Mouse (Mus musculus) lung, postnatal 0 days (tissue): ENCODE data around the gene Aff1. TPM values are rescaled to one million over a fixed set of nuclear protein-coding genes. Genes with fewer than 3 reads are reported as not detected.
A peak's percentile ranks its signal among the peaks of the same experiment; 100 is the strongest.

Source experiments
- ATAC-seq: fragments of 200-750 bp; cut with Nextera tagmentation; 2 replicates; pipeline ENCODE4 v1.8.0; 2017; ENCODE audit warnings: moderate library complexity
- DNase-seq: peaks from one replicate; pipeline ENCODE4 v3.0.0-alpha.2; 2016; ENCODE audit warnings: low spot score
- H3K27ac ChIP-seq: fragments of 300-500 bp; sonication (generic); 2 replicates; pipeline ENCODE4 v1.5.1; 2014; ENCODE audit warnings: antibody characterized with exemption, mild to moderate bottlenecking, low read length, mixed read lengths
- H3K27me3 ChIP-seq: fragments of 300-500 bp; sonication (generic); replicated peaks from 2 replicates; pipeline ENCODE4 v1.6.1; 2014; ENCODE audit warnings: low read length, mixed read lengths; ENCODE audit not compliant: insufficient read depth
- H3K36me3 ChIP-seq: fragments of 300-500 bp; sonication (generic); 2 replicates; pipeline ENCODE4 v1.6.1; 2014; ENCODE audit warnings: low read length, mixed read lengths; ENCODE audit not compliant: insufficient read depth
- H3K4me1 ChIP-seq: fragments of 300-500 bp; sonication (generic); 2 replicates; pipeline ENCODE4 v1.6.1; 2014; ENCODE audit warnings: antibody characterized with exemption, low read depth, low read length, mixed read lengths; ENCODE audit not compliant: insufficient read depth
- H3K4me2 ChIP-seq: fragments of 300-500 bp; sonication (generic); replicated peaks from 2 replicates; pipeline ENCODE4 v1.6.1; 2014; ENCODE audit warnings: low read depth, mild to moderate bottlenecking, low read length, moderate library complexity, mixed read lengths
- H3K4me3 ChIP-seq: fragments of 300-500 bp; sonication (generic); 2 replicates; pipeline ENCODE4 v1.5.1; 2014; ENCODE audit warnings: low read depth, low read length
- H3K9ac ChIP-seq: fragments of 300-500 bp; sonication (generic); replicated peaks from 2 replicates; pipeline ENCODE4 v1.6.1; 2014; ENCODE audit warnings: low read depth, mild to moderate bottlenecking
- H3K9me3 ChIP-seq: fragments of 300-500 bp; sonication (generic); 2 replicates; pipeline ENCODE4 v1.6.1; 2016; ENCODE audit warnings: low read length, mixed read lengths
- CTCF ChIP-seq: IDR thresholded peaks from 2 replicates; pipeline ENCODE4 v1.5.1; 2016; ENCODE audit warnings: antibody characterized with exemption, mild to moderate bottlenecking
- EP300 ChIP-seq: IDR thresholded peaks from 2 replicates; pipeline ENCODE4 v1.6.1; 2016; ENCODE audit warnings: antibody characterized with exemption, mild to moderate bottlenecking, control low read depth
- WGBS: fragments of 180-500 bp; shearing (Covaris S2); extraction: QIAGEN DNeasy Blood & Tissue Kit; methylation state at CpG from one replicate; pipeline ENCODE4 v1.1.7; 2014; 5-methylcytosine and 5-hydroxymethylcytosine counted together
- polyA plus RNA-seq: library from polyadenylated mRNA; unstranded; fragments of >200 nt; fragmentation: Nextera tagmentation; extraction: Ambion mirVana; gene quantifications from 2 replicates; pipeline ENCODE4 v1.2.1, GENCODE M21; 2015

Gene Aff1
- polyA plus RNA-seq, 1 experiment from 2014 or later = 9.4 TPM

- DNase-seq (peak; percentile 95), ATAC-seq (peak; percentile 95)
- H3K27me3 ChIP-seq = no peaks in the 10 kb centered on the region
- 2% methylated on average over 64 of the region's 86 CpGs for WGBS
- H3K4me2 ChIP-seq = peak overlapping the region; percentile 58
- TF ChIP-seq CTCF (peak; percentile 20; the same call in 1 of the 2 replicates), EP300 (no peak)
- H3K36me3 ChIP-seq = no peaks in the 10 kb centered on the region
- H3K27ac ChIP-seq = peak overlapping the region; percentile 99
- peaks cover 13% of the 10 kb centered on the region for H3K4me1 ChIP-seq
- H3K4me3 ChIP-seq = peak overlapping the region; percentile 78
- peak overlapping the region; percentile 74 for H3K9ac ChIP-seq
- H3K9me3 ChIP-seq = no peaks in the 10 kb centered on the region
Observed at GRCm38 (mm10) chr5:103753511-103754329, 61.5 kb downstream of the Aff1 start.

- WGBS = 3% methylated on average over 37 of the region's 42 CpGs
- no peaks in the 10 kb centered on the region for H3K27me3 ChIP-seq
- no peaks in the 10 kb centered on the region for H3K36me3 ChIP-seq
- peak; percentile 47 for ATAC-seq
- peak; percentile 80 for DNase-seq
- H3K4me1 ChIP-seq = peaks cover 18% of the 10 kb centered on the region
- peak overlapping the region; percentile 74 for H3K9ac ChIP-seq
- TF ChIP-seq EP300 (peak; percentile 15; the same call in 1 of the 2 replicates), CTCF (no peak)
- H3K27ac ChIP-seq = peak overlapping the region; percentile 99
- no peaks in the 10 kb centered on the region for H3K9me3 ChIP-seq
- peak overlapping the region; percentile 78 for H3K4me3 ChIP-seq
- H3K4me2 ChIP-seq = peak overlapping the region; percentile 58
Observed at GRCm38 (mm10) chr5:103754330-103755134, 62.4 kb downstream of the Aff1 start.

GRCm38 (mm10) chr5:103755135-103755487 lies 62.9 kb downstream of the Aff1 start:
- no peaks in the 10 kb centered on the region for H3K9me3 ChIP-seq
- H3K27me3 ChIP-seq = no peaks in the 10 kb centered on the region
- no peaks in the 10 kb centered on the region for H3K36me3 ChIP-seq
- H3K9ac ChIP-seq = peak overlapping the region; percentile 74
- peak overlapping the region; percentile 57; the same call in 1 of the 2 replicates for H3K27ac ChIP-seq
- TF ChIP-seq EP300 = 0 out of 2 replicates have a peak, but pooled peaks have one; percentile 1
- TF ChIP-seq CTCF = no peak
- H3K4me1 ChIP-seq = peaks cover 24% of the 10 kb centered on the region
- ATAC-seq (no peak), DNase-seq (no peak)
- peak overlapping the region; percentile 78 for H3K4me3 ChIP-seq
- peak overlapping the region; percentile 58 for H3K4me2 ChIP-seq
- WGBS = 34% methylated on average over 3 of the region's 3 CpGs

GRCm38 (mm10) chr5:103756231-103756714 lies 64.1 kb downstream of the Aff1 start:
- Histone ChIP-seq H3K4me2 (peak overlapping the region; percentile 32), H3K9ac (no peak overlapping the region), H3K27me3 (no peaks in the 10 kb centered on the region), H3K27ac (peak overlapping the region; percentile 40; the same call in 1 of the 2 replicates), H3K9me3 (no peaks in the 10 kb centered on the region), H3K4me1 (peaks cover 28% of the 10 kb centered on the region), H3K4me3 (no peak overlapping the region), H3K36me3 (no peaks in the 10 kb centered on the region)
- TF ChIP-seq CTCF (no peak), EP300 (no peak)
- ATAC-seq = no peak
- 34% methylated on average over 6 of the region's 6 CpGs for WGBS
- peak; percentile 72 for DNase-seq

GRCm38 (mm10) chr5:103758491-103758890 lies 66.3 kb downstream of the Aff1 start:
- ATAC-seq = no peak
- 0 out of 2 replicates have a peak, but pooled peaks have one; percentile 56 for TF ChIP-seq EP300
- no peak for TF ChIP-seq CTCF
- WGBS = 51% methylated on average over 4 of the region's 4 CpGs

More at GRCm38 (mm10) chr5:103758491-103758890, 66.3 kb downstream of the Aff1 start:
- no peak overlapping the region; the same call in 1 of the 2 replicates for H3K27ac ChIP-seq
- H3K4me3 ChIP-seq = no peak overlapping the region
- peaks cover 38% of the 10 kb centered on the region for H3K4me1 ChIP-seq
- no peaks in the 10 kb centered on the region for H3K36me3 ChIP-seq
- H3K9ac ChIP-seq = no peak overlapping the region
- no peak overlapping the region for H3K4me2 ChIP-seq
- no peaks in the 10 kb centered on the region for H3K27me3 ChIP-seq
- peak; percentile 73 for DNase-seq
- H3K9me3 ChIP-seq = no peaks in the 10 kb centered on the region
